In genomic region chr17:75523812-75524211, GRCm38 (mm10) we compare ENCODE assay signal across 12 mouse cellular contexts. TPM values are rescaled to one million over a fixed set of nuclear protein-coding genes. Genes with fewer than 3 reads are reported as not detected.
DNase-seq lines count a peak whose midpoint lies in the region; ATAC-seq and TF ChIP-seq lines count a peak whose summit lies in the region.
"Had no signal": no experiment of that assay in that cellular context is flagged by ENCODE, and none has a peak within 500 bp of the region (broad histone marks: within the 10 kb centered on the region; RNA-seq: fewer than 3 reads in every experiment).

No protein-coding gene starts in this region.

- TF ChIP-seq CTCF in lung, postnatal 0 days (IDR thresholded peaks at IDR 0.05), result no peak
- no peak for TF ChIP-seq CTCF in midbrain, postnatal 0 days (IDR thresholded peaks at IDR 0.05)
- no peak for TF ChIP-seq CTCF in hindbrain, postnatal 0 days (IDR thresholded peaks at IDR 0.05; ENCODE audit: low read depth)

- no peaks in the 10 kb centered on the region for H3K9me3 ChIP-seq in kidney, embryonic 15.5 days (replicated peaks)
- H3K9me3 ChIP-seq in lung, postnatal 0 days (ENCODE audit: low read length), result no peaks in the 10 kb centered on the region
- no peaks in the 10 kb centered on the region for H3K9me3 ChIP-seq in midbrain, postnatal 0 days (ENCODE audit: low read length)
- no peaks in the 10 kb centered on the region for H3K9me3 ChIP-seq in hindbrain, postnatal 0 days (ENCODE audit: low read length)
- H3K9me3 ChIP-seq: embryonic facial prominence, embryonic 15.5 days had no signal

- H3K9ac ChIP-seq in kidney, embryonic 15.5 days, result no peak overlapping the region
- no peak overlapping the region for H3K9ac ChIP-seq in lung, postnatal 0 days (replicated peaks; ENCODE audit: low read depth)
- H3K9ac ChIP-seq in midbrain, postnatal 0 days (replicated peaks; ENCODE audit: low read length, poor library complexity, severe bottlenecking), result no peak overlapping the region
- H3K9ac ChIP-seq in hindbrain, postnatal 0 days (replicated peaks; ENCODE audit: low read length), result no peak overlapping the region
- H3K9ac ChIP-seq: embryonic facial prominence, embryonic 15.5 days had no signal

- H3K27ac ChIP-seq in kidney, embryonic 15.5 days, result no peak overlapping the region
- H3K27ac ChIP-seq in lung, postnatal 0 days (ENCODE audit: low read length), result no peak overlapping the region
- no peak overlapping the region for H3K27ac ChIP-seq in midbrain, postnatal 0 days (ENCODE audit: low read depth, low read length)
- H3K27ac ChIP-seq in hindbrain, postnatal 0 days, result no peak overlapping the region
- H3K27ac ChIP-seq: embryonic facial prominence, embryonic 15.5 days had no signal

- H3K27me3 ChIP-seq in kidney, embryonic 15.5 days, result no peaks in the 10 kb centered on the region
- no peaks in the 10 kb centered on the region for H3K27me3 ChIP-seq in lung, postnatal 0 days (replicated peaks; ENCODE audit: insufficient read depth, low read length)
- H3K27me3 ChIP-seq in midbrain, postnatal 0 days (ENCODE audit: insufficient read depth, low read length), result no peaks in the 10 kb centered on the region
- H3K27me3 ChIP-seq in hindbrain, postnatal 0 days (ENCODE audit: insufficient read depth, low read length), result no peaks in the 10 kb centered on the region
- H3K27me3 ChIP-seq: embryonic facial prominence, embryonic 15.5 days had no signal

- H3K36me3 ChIP-seq in kidney, embryonic 15.5 days, result no peaks in the 10 kb centered on the region
- H3K36me3 ChIP-seq in lung, postnatal 0 days (ENCODE audit: insufficient read depth, low read length), result no peaks in the 10 kb centered on the region
- no peaks in the 10 kb centered on the region for H3K36me3 ChIP-seq in midbrain, postnatal 0 days (ENCODE audit: insufficient read depth, low read length)
- no peaks in the 10 kb centered on the region for H3K36me3 ChIP-seq in hindbrain, postnatal 0 days (ENCODE audit: insufficient read depth, low read length)
- H3K36me3 ChIP-seq: embryonic facial prominence, embryonic 15.5 days had no signal

- peaks cover 3% of the 10 kb centered on the region; the same call in 1 of the 2 replicates for H3K4me1 ChIP-seq in kidney, embryonic 15.5 days
- no peaks in the 10 kb centered on the region; the same call in 1 of the 2 replicates for H3K4me1 ChIP-seq in lung, postnatal 0 days (ENCODE audit: insufficient read depth, low read depth, low read length)
- H3K4me1 ChIP-seq in midbrain, postnatal 0 days (ENCODE audit: insufficient read depth, low read length), result no peaks in the 10 kb centered on the region
- no peaks in the 10 kb centered on the region for H3K4me1 ChIP-seq in hindbrain, postnatal 0 days (ENCODE audit: insufficient read depth, low read length)
- H3K4me1 ChIP-seq: embryonic facial prominence, embryonic 15.5 days had no signal

- H3K4me2 ChIP-seq in kidney, embryonic 15.5 days, result no peak overlapping the region
- no peak overlapping the region for H3K4me2 ChIP-seq in lung, postnatal 0 days (replicated peaks; ENCODE audit: low read depth, low read length)
- no peak overlapping the region for H3K4me2 ChIP-seq in midbrain, postnatal 0 days (ENCODE audit: low read depth, low read length, poor library complexity, severe bottlenecking)
- no peak overlapping the region for H3K4me2 ChIP-seq in hindbrain, postnatal 0 days (ENCODE audit: low read depth, low read length)
- H3K4me2 ChIP-seq: embryonic facial prominence, embryonic 15.5 days had no signal

- ATAC-seq in kidney, embryonic 15.5 days (replicated peaks; ENCODE audit: low FRiP score), result no peak
- peak; percentile 28; the same call in 1 of the 2 replicates for ATAC-seq in lung, postnatal 0 days
- no peak for ATAC-seq in midbrain, postnatal 0 days (ENCODE audit: low FRiP score)
- no peak for ATAC-seq in hindbrain, postnatal 0 days

- DNase-seq in kidney, adult 11 months, result peak; percentile 23
- DNase-seq in adrenal gland, postnatal 36 days, result peak; percentile 17 to 64
- DNase-seq in heart, adult 8-10 months (ENCODE audit: low spot score), result peak; percentile 68
- DNase-seq in lung, postnatal 0 days (ENCODE audit: low spot score), result peak; percentile 19
- no peak for DNase-seq in neural tube, embryonic 10.5 days (ENCODE audit: extremely low spot score, low spot score)
- DNase-seq in midbrain, postnatal 0 days (ENCODE audit: low spot score), result no peak
- DNase-seq in hindbrain, postnatal 0 days (ENCODE audit: low spot score), result no peak
- DNase-seq: cerebellum, adult 2 months; spleen, adult 18-20 months; thymus, adult 18-20 months had no signal

- WGBS in kidney, embryonic 15.5 days, result 64% methylated on average over 3 of the region's 3 CpGs
- WGBS in lung, postnatal 0 days, result 46% methylated on average over 3 of the region's 3 CpGs
- 80% methylated on average over 3 of the region's 3 CpGs for WGBS in midbrain, postnatal 0 days
- 73% methylated on average over 3 of the region's 3 CpGs for WGBS in hindbrain, postnatal 0 days

- no peak overlapping the region for H3K4me3 ChIP-seq in kidney, embryonic 15.5 days (replicated peaks)
- H3K4me3 ChIP-seq in lung, postnatal 0 days (ENCODE audit: low read depth, low read length), result no peak overlapping the region
- no peak overlapping the region for H3K4me3 ChIP-seq in midbrain, postnatal 0 days (ENCODE audit: low read depth, low read length)
- no peak overlapping the region for H3K4me3 ChIP-seq in hindbrain, postnatal 0 days (ENCODE audit: low read length)
- H3K4me3 ChIP-seq: embryonic facial prominence, embryonic 15.5 days had no signal

- peak; percentile 51; the same call in 1 of the 2 replicates for TF ChIP-seq EP300 in lung, postnatal 0 days (IDR thresholded peaks at IDR 0.05)

RNA-seq across cellular contexts. Expression of gene Fam98a, which starts 27.9 kb away (rescaled TPM):
- 23.7 and 28.0 TPM in 2 replicates for polyA plus RNA-seq in kidney, embryonic 15.5 days (2015; fragmentation: Nextera tagmentation; extraction: Ambion mirVana)
- total RNA-seq in adrenal gland, postnatal 36 days (2021), result 10 to 100 TPM; 27.1 to 41.8 TPM
- total RNA-seq in heart, adult 8-10 months (2022), result 10 to 100 TPM; 40.3 to 43.8 (median 40.8) TPM
- polyA plus RNA-seq in lung, postnatal 0 days (2015; fragmentation: Nextera tagmentation; extraction: Ambion mirVana), result 11.6 and 11.8 TPM in 2 replicates
- 16.3 and 27.4 TPM in 2 replicates for total RNA-seq in midbrain, postnatal 0 days (2014; rRNA removed)
- 17.1 and 20.5 TPM in 2 replicates for polyA plus RNA-seq in midbrain, postnatal 0 days (2015; fragmentation: Nextera tagmentation; extraction: Ambion mirVana)
- total RNA-seq in hindbrain, postnatal 0 days (2014; rRNA removed), result 15.1 and 15.4 TPM in 2 replicates
- polyA plus RNA-seq in hindbrain, postnatal 0 days (2015; fragmentation: Nextera tagmentation; extraction: Ambion mirVana), result 22.8 and 23.1 TPM in 2 replicates

Comparison
In these comparisons a context has a peak if more than half of its experiments do, and no peak if none do; other contexts are left out.
1. DNase-seq: peak in kidney, adult 11 months (single experiment), adrenal gland, postnatal 36 days (2 of 2), heart, adult 8-10 months (single experiment) and lung, postnatal 0 days (single experiment); none in neural tube, embryonic 10.5 days (single experiment), midbrain, postnatal 0 days (single experiment) and hindbrain, postnatal 0 days (single experiment).